Mouse (Mus musculus): ENCODE measurements around the gene Gpr173. TPM values are rescaled to one million over a fixed set of nuclear protein-coding genes. Genes with fewer than 3 reads are reported as not detected.

Gene Gpr173
- polyA plus RNA-seq, 1 experiment from 2014 or later = 1.1 TPM

DNA sequence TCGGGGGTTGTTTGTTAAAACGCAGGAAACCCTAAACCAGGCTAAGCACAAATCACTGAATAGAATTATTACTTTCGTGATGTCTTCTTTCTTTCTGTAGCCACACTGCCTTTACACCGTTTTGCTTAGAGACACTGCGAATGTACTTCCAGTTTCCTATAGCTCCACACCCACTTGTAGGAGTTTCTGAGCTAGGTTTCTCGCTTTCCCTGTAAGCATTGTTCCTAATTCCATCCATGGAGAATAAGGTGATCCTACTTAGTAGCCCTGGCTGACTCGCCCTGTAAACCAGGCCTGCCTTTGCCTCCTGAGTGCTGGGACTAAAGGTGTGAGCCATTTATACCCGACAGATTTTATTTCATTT lies 40.8 kb downstream of the Gpr173 start:
- peak; percentile 23 for ATAC-seq
- no peak for TF ChIP-seq EP300 (IDR thresholded peaks at IDR 0.05)
- Histone ChIP-seq H3K4me1 (ENCODE audit: insufficient read depth, low read depth, low read length) (no peaks in the 10 kb centered on the region), H3K4me2 (replicated peaks; ENCODE audit: low read depth, low read length) (peak overlapping the region; percentile 59), H3K27me3 (replicated peaks; ENCODE audit: insufficient read depth, low read length) (no peaks in the 10 kb centered on the region), H3K9me3 (ENCODE audit: low read length) (no peaks in the 10 kb centered on the region), H3K36me3 (ENCODE audit: insufficient read depth, low read length) (no peaks in the 10 kb centered on the region), H3K9ac (replicated peaks; ENCODE audit: low read depth) (no peak overlapping the region), H3K27ac (ENCODE audit: low read length) (0 out of 2 replicates have a peak overlapping the region, but pooled peaks have one; percentile 15), H3K4me3 (ENCODE audit: low read depth, low read length) (peak overlapping the region; percentile 49; the same call in 1 of the 2 replicates)
- no peak for DNase-seq (ENCODE audit: low spot score)
- WGBS = 17% methylated on average over 8 of the region's 8 CpGs

DNA sequence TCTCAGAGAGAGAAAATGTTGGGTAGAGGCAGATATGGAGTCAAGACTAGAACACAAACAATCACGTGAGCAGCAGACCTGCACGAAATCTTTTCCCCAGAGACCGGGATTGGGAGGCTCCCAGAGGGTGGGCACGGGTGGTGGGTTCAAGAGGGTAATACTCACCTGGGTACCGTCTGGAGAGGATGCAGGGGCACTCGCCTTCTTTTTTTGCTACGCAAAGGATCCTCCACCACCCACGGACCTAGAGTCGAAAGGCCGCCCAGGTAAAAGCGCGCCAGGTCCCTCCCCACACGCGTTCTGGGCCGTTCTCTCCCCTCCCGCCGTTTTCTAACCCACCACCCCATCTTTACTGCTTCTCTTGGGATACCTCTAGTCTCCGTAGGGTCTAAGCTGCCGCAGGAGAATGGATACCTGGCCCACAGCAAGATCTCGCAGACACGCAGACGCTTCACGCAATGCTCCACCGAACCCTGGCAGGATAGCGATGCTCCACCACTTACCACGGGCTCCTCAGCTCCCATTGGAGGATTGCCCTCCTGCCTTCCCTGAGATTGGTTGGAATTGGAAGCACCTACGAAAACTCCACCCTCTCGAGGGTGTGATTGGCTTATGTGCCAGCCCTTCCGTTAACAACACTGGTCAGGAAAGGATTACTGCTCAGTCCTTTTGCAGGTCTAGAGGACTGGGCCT lies 41.4 kb downstream of the Gpr173 start, which contains the start of gene Kantr:
TSS of gene Kantr (minus strand) at position 500 of the 693 bp plus-strand sequence.
- peak within 1 kb of the TSS; percentile 49 for H3K4me3 ChIP-seq (ENCODE audit: low read depth, low read length)
- H3K9ac ChIP-seq (replicated peaks; ENCODE audit: low read depth) = peak within 1 kb of the TSS; percentile 34; the same call in 1 of the 2 replicates
- H3K36me3 ChIP-seq (ENCODE audit: insufficient read depth, low read length) = no peaks in the 10 kb centered on the region
- no peaks in the 10 kb centered on the region for H3K4me1 ChIP-seq (ENCODE audit: insufficient read depth, low read depth, low read length)
- no peaks in the 10 kb centered on the region for H3K9me3 ChIP-seq (ENCODE audit: low read length)
- DNase-seq (ENCODE audit: low spot score) (peak; percentile 93), ATAC-seq (peak; percentile 100)
- H3K27ac ChIP-seq (ENCODE audit: low read length) = 0 out of 2 replicates have a peak within 1 kb of the TSS, but pooled peaks have one; percentile 15
- TF ChIP-seq EP300 (IDR thresholded peaks at IDR 0.05) (no peak), CTCF (IDR thresholded peaks at IDR 0.05) (no peak)
- peak within 1 kb of the TSS; percentile 59 for H3K4me2 ChIP-seq (replicated peaks; ENCODE audit: low read depth, low read length)
- H3K27me3 ChIP-seq (replicated peaks; ENCODE audit: insufficient read depth, low read length) = no peaks in the 10 kb centered on the region
- WGBS = 15% methylated on average over 28 of the region's 29 CpGs

- H3K4me2 ChIP-seq (replicated peaks; ENCODE audit: low read depth, low read length) = no peak overlapping the region
- H3K36me3 ChIP-seq (ENCODE audit: insufficient read depth, low read length) = no peaks in the 10 kb centered on the region
- DNase-seq (ENCODE audit: low spot score) (no peak), ATAC-seq (no peak)
- no peak overlapping the region for H3K27ac ChIP-seq (ENCODE audit: low read length)
- WGBS = 92% methylated on average over 1 of the region's 1 CpGs
- H3K4me3 ChIP-seq (ENCODE audit: low read depth, low read length) = no peak overlapping the region
- H3K27me3 ChIP-seq (replicated peaks; ENCODE audit: insufficient read depth, low read length) = no peaks in the 10 kb centered on the region
- H3K4me1 ChIP-seq (ENCODE audit: insufficient read depth, low read depth, low read length) = no peaks in the 10 kb centered on the region
- TF ChIP-seq EP300 (IDR thresholded peaks at IDR 0.05) = no peak
- TF ChIP-seq CTCF (IDR thresholded peaks at IDR 0.05) = peak; percentile 33; the same call in 1 of the 2 replicates
- no peaks in the 10 kb centered on the region for H3K9me3 ChIP-seq (ENCODE audit: low read length)
- H3K9ac ChIP-seq (replicated peaks; ENCODE audit: low read depth) = no peak overlapping the region
Observed at GRCm38 (mm10) chrX:152323584-152323983, 44.9 kb downstream of the Gpr173 start.

- H3K27me3 ChIP-seq (replicated peaks; ENCODE audit: insufficient read depth, low read length) = no peaks in the 10 kb centered on the region
- no peak overlapping the region for H3K9ac ChIP-seq (replicated peaks; ENCODE audit: low read depth)
- ATAC-seq (no peak), DNase-seq (ENCODE audit: low spot score) (peak; percentile 36)
- H3K36me3 ChIP-seq (ENCODE audit: insufficient read depth, low read length) = no peaks in the 10 kb centered on the region
- WGBS = 51% methylated on average over 2 of the region's 2 CpGs
- no peak overlapping the region for H3K27ac ChIP-seq (ENCODE audit: low read length)
- H3K4me2 ChIP-seq (replicated peaks; ENCODE audit: low read depth, low read length) = no peak overlapping the region
- TF ChIP-seq EP300 (IDR thresholded peaks at IDR 0.05) (no peak), CTCF (IDR thresholded peaks at IDR 0.05) (no peak)
- no peaks in the 10 kb centered on the region for H3K9me3 ChIP-seq (ENCODE audit: low read length)
- H3K4me1 ChIP-seq (ENCODE audit: insufficient read depth, low read depth, low read length) = no peaks in the 10 kb centered on the region
- no peak overlapping the region for H3K4me3 ChIP-seq (ENCODE audit: low read depth, low read length)
Observed at GRCm38 (mm10) chrX:152322776-152323175, 45.7 kb downstream of the Gpr173 start.

GRCm38 (mm10) chrX:152320535-152320934 lies 48.0 kb downstream of the Gpr173 start:
- whole genome bisulfite sequencing = 76% methylated on average over 4 of the region's 4 CpGs
- ATAC-seq (no peak), DNase-seq (ENCODE audit: low spot score) (no peak)
- Histone ChIP-seq H3K36me3 (ENCODE audit: insufficient read depth, low read length) (no peaks in the 10 kb centered on the region), H3K4me3 (ENCODE audit: low read depth, low read length) (no peak overlapping the region), H3K4me1 (ENCODE audit: insufficient read depth, low read depth, low read length) (no peaks in the 10 kb centered on the region), H3K9ac (replicated peaks; ENCODE audit: low read depth) (no peak overlapping the region), H3K9me3 (ENCODE audit: low read length) (no peaks in the 10 kb centered on the region), H3K27me3 (replicated peaks; ENCODE audit: insufficient read depth, low read length) (no peaks in the 10 kb centered on the region), H3K27ac (ENCODE audit: low read length) (no peak overlapping the region), H3K4me2 (replicated peaks; ENCODE audit: low read depth, low read length) (no peak overlapping the region)
- TF ChIP-seq CTCF (IDR thresholded peaks at IDR 0.05) = no peak
- TF ChIP-seq EP300 (IDR thresholded peaks at IDR 0.05) = no peak

DNA sequence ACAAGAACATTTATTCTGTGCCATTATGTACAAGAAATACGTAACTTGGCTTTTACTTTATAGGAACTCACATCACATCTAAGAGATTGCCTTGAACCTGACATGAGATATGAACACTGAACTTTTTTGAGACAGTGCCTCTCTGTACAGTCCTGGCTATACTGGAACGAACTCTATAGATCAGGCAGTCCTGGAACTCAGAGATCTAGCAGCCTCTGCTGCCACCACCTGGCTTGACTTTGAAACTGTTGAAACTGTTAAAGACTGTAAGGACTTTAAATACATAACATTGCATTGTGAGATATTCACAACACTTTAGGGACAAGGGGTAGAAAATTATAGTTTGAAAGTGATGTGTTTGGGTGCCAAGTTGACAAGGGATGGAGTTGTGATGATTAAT lies 60.6 kb downstream of the Gpr173 start:
- TF ChIP-seq EP300 (IDR thresholded peaks at IDR 0.05) (no peak), CTCF (IDR thresholded peaks at IDR 0.05) (peak; percentile 67)
- peak; percentile 39 for DNase-seq (ENCODE audit: low spot score)
- WGBS = 55% methylated on average over 2 of the region's 2 CpGs

More for the DNA sequence above, 60.6 kb downstream of the Gpr173 start:
- ATAC-seq = 0 out of 2 replicates have a peak, but pooled peaks have one; percentile 47
- Histone ChIP-seq H3K4me1 (ENCODE audit: insufficient read depth, low read depth, low read length) (no peaks in the 10 kb centered on the region), H3K4me2 (replicated peaks; ENCODE audit: low read depth, low read length) (no peak overlapping the region), H3K9me3 (ENCODE audit: low read length) (no peaks in the 10 kb centered on the region), H3K27ac (ENCODE audit: low read length) (no peak overlapping the region), H3K4me3 (ENCODE audit: low read depth, low read length) (no peak overlapping the region), H3K9ac (replicated peaks; ENCODE audit: low read depth) (no peak overlapping the region), H3K27me3 (replicated peaks; ENCODE audit: insufficient read depth, low read length) (no peaks in the 10 kb centered on the region), H3K36me3 (ENCODE audit: insufficient read depth, low read length) (no peaks in the 10 kb centered on the region)
